In genomic region chr11:112824146-112824545, GRCm38 (mm10) we compare ENCODE assay signal across 15 mouse cellular contexts. TPM values are rescaled to one million over a fixed set of nuclear protein-coding genes. Genes with fewer than 3 reads are reported as not detected.
"Had no signal": no experiment of that assay in that cellular context is flagged by ENCODE, and none has a peak within 500 bp of the region (broad histone marks: within the 10 kb centered on the region; RNA-seq: fewer than 3 reads in every experiment).

No protein-coding gene starts in this region.

- H3K4me3 ChIP-seq: limb, embryonic 15.5 days; liver, embryonic 12.5 days; midbrain, embryonic 15.5 days; neural tube, embryonic 12.5 days had no signal

- DNase-seq: kidney, postnatal 36 days; lung, embryonic 14.5 days; lung, postnatal 10 days; lung, postnatal 4 days; thymus, postnatal 36 days had no signal

- H3K4me2 ChIP-seq: limb, embryonic 15.5 days; liver, embryonic 12.5 days; lung, embryonic 14.5 days; midbrain, embryonic 11.5 days; midbrain, embryonic 15.5 days; neural tube, embryonic 12.5 days had no signal

- H3K4me1 ChIP-seq: limb, embryonic 15.5 days; liver, embryonic 12.5 days had no signal

- H3K36me3 ChIP-seq: limb, embryonic 15.5 days; liver, embryonic 12.5 days; midbrain, embryonic 15.5 days; neural tube, embryonic 12.5 days had no signal

- H3K27me3 ChIP-seq: liver, embryonic 12.5 days; midbrain, embryonic 15.5 days; neural tube, embryonic 12.5 days had no signal

- H3K9ac ChIP-seq: limb, embryonic 15.5 days; liver, embryonic 12.5 days; lung, embryonic 14.5 days; midbrain, embryonic 15.5 days; neural tube, embryonic 12.5 days had no signal

- H3K27ac ChIP-seq: kidney, postnatal 0 days; limb, embryonic 15.5 days; liver, embryonic 12.5 days; midbrain, embryonic 15.5 days; neural tube, embryonic 12.5 days; stomach, postnatal 0 days had no signal

- ATAC-seq: liver, embryonic 12.5 days; midbrain, embryonic 15.5 days had no signal

- H3K9me3 ChIP-seq: limb, embryonic 15.5 days; liver, embryonic 12.5 days; midbrain, embryonic 15.5 days; neural tube, embryonic 12.5 days had no signal

RNA-seq across cellular contexts. Expression of gene Sox9, which starts 42.1 kb away (rescaled TPM):
- total RNA-seq: megakaryocyte, adult 5-6 weeks; monocyte, adult 5-6 weeks; neutrophil, adult 5-6 weeks had no signal
